Mouse (Mus musculus) heart, adult 11 months (tissue): Measurements from ENCODE around the gene Pyroxd2.
"Not testable (repeated sequence)": the region's sequence is repeated elsewhere in the genome, so short reads cannot be mapped to it uniquely, and the experiment has no call there.

Source experiments
- DNase-seq: peaks from one replicate; pipeline ENCODE4 v3.0.0; 2022

The Pyroxd2 gene

DNA sequence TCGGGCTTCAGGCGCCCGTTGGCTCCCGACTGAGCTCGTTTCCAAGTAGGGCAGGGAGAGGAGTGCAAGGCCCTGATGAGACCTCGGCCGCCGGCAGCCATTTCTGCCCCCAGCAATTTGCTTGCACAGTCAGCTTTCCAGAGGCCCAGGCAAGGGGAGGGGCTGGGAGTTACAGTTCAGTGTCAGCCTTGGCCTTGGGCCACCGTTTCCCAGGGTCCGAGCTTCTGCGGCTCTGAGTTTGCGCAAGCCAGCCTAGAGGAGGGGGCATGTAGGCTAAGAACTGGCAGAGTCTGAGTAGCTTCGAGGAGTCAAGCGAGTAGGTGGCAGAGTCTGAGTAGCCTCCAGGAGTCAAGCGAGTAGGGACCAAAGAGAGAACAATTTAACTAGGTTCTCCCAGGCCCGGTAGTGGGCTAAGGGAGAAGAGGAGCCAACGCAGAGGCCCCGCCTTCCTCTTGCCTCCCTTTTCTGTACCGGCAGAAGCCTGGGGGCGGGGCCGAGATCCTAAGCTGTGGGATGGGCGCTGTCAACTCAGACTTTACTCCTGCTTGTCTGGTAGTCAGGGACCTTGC, at the start of gene Pyroxd2:
TSS of gene Pyroxd2 (minus strand) at position 413 of the 569 bp plus-strand sequence.
- peak; percentile 99 for DNase-seq

DNA sequence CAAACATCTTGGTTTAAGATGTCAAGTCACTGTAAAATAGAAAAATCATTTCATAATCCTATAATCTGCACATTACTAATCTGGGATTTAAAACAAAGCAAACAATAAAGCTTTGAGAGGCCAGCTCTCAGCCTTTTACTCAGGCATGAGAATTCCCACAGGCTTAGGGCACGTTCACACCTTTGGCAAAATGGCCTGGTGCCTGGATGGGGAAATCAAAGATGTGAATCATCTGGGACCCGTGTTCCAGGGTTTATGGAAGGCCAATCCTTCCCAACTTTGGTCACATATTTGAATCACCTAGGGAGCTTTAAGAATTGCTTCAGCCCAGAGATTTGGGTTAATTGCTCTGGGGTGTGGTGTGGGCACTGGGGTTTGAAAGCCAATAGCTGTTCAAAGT, 45.3 kb upstream of the Pyroxd2 start:
- DNase-seq: peak; percentile 71

DNA sequence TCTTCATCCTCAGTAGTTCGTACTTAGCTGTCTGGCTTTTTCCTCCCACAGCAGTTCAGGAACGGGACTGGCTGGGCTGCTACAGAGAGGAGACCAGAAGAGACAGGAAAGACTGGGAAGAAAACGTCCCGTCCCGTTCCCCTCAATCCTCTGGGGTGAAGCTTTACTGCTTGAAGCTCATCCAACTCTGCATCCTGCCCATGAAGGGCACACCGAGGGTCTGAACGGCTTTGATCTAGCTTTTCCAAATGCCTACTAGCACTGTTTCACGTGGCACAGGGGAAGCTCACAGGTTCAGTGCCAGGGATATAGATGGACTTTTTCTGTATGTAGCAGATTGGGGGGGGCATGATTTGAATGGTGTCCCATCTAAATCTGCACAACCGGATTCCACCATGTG, 43.2 kb upstream of the Pyroxd2 start:
- peak; percentile 51 for DNase-seq

DNA sequence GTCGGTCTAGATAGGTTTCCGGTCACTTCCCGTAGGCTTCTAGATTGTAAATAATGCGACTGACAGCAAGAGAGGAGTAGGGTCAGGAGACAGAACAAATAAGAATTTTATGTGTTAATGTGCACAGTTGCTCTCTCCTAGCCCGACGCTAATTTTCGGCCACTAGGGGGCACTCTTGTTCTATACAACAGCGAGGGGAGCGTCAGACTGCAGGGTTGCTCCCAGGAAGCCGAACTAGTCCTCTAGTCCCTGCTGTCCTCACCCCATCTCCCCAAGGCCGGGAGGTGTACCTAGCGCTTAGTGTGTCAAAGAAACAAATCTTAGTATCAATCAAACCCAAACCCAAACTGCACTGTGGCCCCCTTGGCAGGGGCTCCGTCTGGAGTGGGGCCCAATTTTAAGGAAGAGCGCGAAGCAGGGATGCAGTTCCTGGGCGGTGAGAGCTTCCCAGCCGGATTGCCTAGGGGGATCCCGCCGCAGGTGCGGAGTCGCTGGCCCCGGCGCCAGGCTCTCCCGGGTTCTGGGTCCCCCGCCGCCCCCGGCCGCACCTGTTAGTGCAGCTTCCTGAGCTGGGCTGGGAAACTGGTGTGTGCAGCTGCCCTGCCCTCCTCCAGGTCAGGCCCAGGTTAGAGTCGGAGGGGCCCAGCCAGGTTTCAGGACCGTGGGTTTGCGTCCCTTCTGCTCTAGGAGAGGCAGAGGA, 42.5 kb upstream of the Pyroxd2 start:
- peak; percentile 94 for DNase-seq

DNA sequence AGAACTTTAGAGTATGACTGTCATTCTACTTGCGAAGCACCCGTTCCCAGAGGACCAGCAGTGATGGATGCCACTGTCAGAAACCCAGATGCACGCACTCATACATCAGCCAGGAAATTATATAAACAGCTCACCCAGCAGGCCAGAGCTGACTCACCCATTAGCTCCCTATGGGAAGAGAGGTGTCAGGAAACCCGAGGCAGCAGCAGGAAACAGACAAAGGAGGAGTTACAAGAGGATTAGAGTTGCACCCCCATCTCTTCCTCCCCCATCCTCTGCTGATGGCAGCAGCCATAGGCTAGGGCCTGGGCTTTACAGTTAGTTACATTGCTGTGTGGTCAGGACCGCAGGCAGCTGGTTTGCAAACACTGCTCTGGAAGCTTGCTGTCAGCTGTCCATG, 35.7 kb upstream of the Pyroxd2 start:
- no peak for DNase-seq

- DNase-seq: peak; percentile 41
Measured at GRCm38 (mm10) chr19:42785562-42786220, 33.1 kb upstream of the Pyroxd2 start.

GRCm38 (mm10) chr19:42785129-42785528, 32.6 kb upstream of the Pyroxd2 start:
- peak; percentile 71 for DNase-seq

GRCm38 (mm10) chr19:42780156-42780538, 27.6 kb upstream of the Pyroxd2 start:
- not testable (repeated sequence) for DNase-seq

- DNase-seq: peak; percentile 99
Measured at GRCm38 (mm10) chr19:42779531-42780155, 27.1 kb upstream of the Pyroxd2 start, which contains the start of gene Hps1. Gene Hps1, minus strand, starts transcription at chr19:42779978.

GRCm38 (mm10) chr19:42777801-42778200, 25.2 kb upstream of the Pyroxd2 start:
- DNase-seq: no peak

DNA sequence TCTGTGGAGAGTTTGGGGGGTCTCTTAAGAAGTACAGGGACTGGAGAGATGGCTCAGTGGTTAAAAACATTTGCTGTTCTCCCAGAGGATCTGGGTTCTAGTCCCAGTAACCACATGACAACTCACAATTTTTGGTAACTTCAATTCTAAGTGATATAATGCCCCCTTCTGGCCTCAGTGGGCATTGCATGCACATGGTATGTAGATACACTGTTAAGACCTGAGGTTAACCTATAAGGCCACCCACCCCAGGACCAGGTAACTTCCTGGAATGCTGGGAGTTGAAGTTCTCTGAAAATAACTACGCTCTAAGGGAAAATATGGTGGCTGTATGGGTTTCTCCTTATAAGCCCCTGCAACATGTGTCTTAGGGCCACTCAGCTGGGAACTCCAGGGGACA, 24.2 kb upstream of the Pyroxd2 start:
- DNase-seq: no peak

GRCm38 (mm10) chr19:42770141-42770872, 17.7 kb upstream of the Pyroxd2 start:
- no peak for DNase-seq

- no peak for DNase-seq
Measured at GRCm38 (mm10) chr19:42769648-42770047, 17.1 kb upstream of the Pyroxd2 start.

DNA sequence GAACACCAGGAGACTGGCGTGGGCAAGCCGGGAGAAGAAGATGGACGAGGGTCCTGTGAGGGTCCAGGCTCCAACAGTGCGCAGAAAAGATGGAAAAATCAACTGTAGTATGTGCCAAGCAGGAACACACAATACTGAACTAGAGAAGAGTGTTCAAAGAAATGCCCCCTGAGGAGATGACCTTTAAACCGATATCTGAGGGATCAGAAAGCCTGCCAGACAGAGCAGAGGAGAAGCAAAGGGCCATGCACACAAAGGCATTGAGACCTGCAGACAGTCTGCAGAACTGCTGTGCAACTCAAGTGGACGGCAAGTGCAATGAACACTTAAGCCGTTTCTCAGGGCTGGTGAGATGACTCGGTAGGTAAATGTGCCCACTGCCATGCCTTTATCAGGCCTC, 14.8 kb upstream of the Pyroxd2 start:
- DNase-seq: no peak

GRCm38 (mm10) chr19:42764398-42764797, 11.8 kb upstream of the Pyroxd2 start:
- no peak for DNase-seq

GRCm38 (mm10) chr19:42756671-42757070, 4.1 kb upstream of the Pyroxd2 start:
- no peak for DNase-seq

DNA sequence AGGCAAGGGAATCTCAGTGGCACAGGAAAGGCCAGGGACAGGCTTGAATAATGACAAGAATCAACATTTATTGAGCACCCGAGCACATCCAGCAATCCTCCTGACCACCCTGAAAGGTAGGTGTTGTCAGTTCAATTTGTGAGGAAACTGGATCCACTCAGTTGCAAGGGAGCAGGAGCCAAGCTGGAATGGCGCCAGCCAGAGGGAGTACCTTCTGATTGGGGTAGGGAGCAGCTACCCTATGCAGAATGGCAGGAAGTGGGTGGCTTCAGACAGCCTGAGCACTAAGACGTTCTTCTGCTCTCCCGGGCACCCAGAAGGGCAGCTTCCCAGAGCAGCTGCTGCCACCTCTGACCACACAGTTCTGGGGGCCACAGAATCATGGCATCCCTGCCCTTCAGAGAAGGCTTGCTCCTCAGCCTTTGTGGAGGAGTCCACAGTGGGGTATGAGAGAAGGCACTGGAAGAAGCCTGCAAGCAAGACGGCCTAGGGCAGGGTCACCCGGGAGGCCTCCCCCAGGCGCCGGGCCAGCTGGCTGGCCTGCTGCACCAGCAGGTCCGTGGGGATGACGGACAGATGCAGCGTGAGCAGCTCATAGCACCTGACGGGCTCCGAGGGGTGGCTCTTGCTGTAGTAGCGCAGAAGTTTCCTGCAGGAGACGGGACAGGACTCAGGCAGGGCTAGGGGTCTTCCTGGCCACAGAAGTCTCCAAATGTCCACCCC, 2.7 kb upstream of the Pyroxd2 start:
- DNase-seq: peak; percentile 96

- DNase-seq: peak; percentile 99
Measured at GRCm38 (mm10) chr19:42753141-42753917, 754 bp upstream of the Pyroxd2 start.

DNA sequence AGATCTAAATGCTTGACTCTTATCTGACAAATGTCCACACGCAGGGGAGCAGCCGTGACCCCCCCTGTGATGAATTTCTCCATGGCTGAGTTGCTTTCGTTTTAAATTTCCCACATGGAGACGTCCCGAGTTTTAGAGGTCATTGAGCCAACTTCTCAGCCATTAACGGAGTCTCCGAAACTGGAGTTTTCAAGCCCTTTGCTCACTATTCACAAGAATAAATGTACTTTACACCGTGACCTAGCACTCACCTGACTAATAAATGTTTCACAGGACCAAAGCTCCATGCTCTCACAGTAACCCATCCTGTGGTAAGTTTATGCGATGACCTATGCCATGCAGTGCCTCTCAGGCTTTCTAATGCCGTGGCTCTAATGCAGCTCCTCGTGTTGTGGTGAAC, 2.4 kb downstream of the Pyroxd2 start:
- no peak for DNase-seq

GRCm38 (mm10) chr19:42746702-42747101, 5.9 kb downstream of the Pyroxd2 start:
- DNase-seq: no peak

DNA sequence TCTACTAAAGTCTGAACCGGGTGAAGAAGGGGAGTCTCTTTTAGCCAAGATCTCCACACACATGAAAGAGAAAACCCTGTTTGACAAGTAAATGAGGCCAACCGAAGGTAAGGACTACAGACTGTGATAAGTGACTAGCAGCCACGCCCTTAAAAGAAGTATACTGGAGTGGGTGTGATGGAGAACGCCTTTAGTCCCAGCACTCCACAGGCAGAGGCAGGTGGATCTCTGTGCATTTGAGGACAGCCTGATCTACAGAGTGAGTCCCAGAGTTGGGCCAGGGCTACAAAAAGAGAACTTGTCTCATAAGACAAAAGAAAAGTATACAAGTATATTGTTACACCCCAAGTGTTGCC, 6.7 kb downstream of the Pyroxd2 start:
- DNase-seq: no peak
